Mouse (Mus musculus) erythroblast, embryonic 14.5 days (primary cell): ENCODE measurements around the gene Sipa1l3. TPM values are rescaled to one million over a fixed set of nuclear protein-coding genes. Genes with fewer than 3 reads are reported as not detected.

Experiments
- H3K27me3 ChIP-seq: 2 replicates; pipeline ENCODE4 v1.6.1; 2012; ENCODE audit warnings: inconsistent platforms; ENCODE audit not compliant: control insufficient read depth
- H3K36me3 ChIP-seq: 2 replicates; pipeline ENCODE4 v1.6.1; 2012; ENCODE audit warnings: mild to moderate bottlenecking, inconsistent platforms; ENCODE audit not compliant: control insufficient read depth
- H3K4me1 ChIP-seq: 2 replicates; pipeline ENCODE4 v1.6.1; 2012; ENCODE audit warnings: inconsistent platforms; ENCODE audit not compliant: control insufficient read depth
- H3K4me3 ChIP-seq: replicated peaks from 2 replicates; pipeline ENCODE3; 2012; ENCODE audit warnings: moderate library complexity, mild to moderate bottlenecking, inconsistent platforms
- H3K9me3 ChIP-seq: 2 replicates; pipeline ENCODE4 v1.6.1; 2012; ENCODE audit warnings: low read length, inconsistent platforms, mixed read lengths; ENCODE audit not compliant: control insufficient read depth
- GATA1 ChIP-seq: IDR thresholded peaks from 2 replicates; pipeline ENCODE4 v1.6.1; 2012; ENCODE audit warnings: low read length, inconsistent platforms, mixed read lengths
- TAL1 ChIP-seq: IDR thresholded peaks from 3 replicates; pipeline ENCODE4 v1.6.1; 2012; ENCODE audit warnings: low read length, inconsistent platforms, mixed read lengths
- polyA plus RNA-seq: library from polyadenylated mRNA; stranded (reverse); fragments of >175 nt; gene quantifications from 2 replicates; pipeline ENCODE4 v1.2.3, GENCODE M21; 2012

The Sipa1l3 gene
- polyA plus RNA-seq, 1 experiment: 2.0 TPM

DNA sequence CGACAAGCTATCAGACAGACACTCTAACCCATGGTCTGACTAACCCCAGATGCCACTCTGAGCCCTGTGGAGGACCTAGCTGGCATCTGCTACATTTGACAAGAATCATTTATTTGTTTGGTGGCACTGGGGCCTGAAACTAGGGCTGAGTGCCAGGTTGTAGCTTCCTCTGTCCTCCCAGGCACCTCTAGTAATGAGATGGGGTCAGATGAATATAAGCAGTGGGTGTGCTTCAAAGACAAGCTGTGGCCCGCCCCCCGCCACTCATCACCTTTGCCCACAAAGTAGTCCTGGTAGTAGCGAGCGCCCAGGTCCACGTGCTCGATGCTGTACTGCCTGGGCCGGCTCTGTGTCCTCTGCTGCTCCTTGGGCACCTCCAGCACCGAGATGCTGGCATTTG is 119.4 kb downstream of the Sipa1l3 start:
- H3K9me3 ChIP-seq: no peaks in the 10 kb centered on the region; the same call in 1 of the 2 replicates
- H3K4me1 ChIP-seq: no peaks in the 10 kb centered on the region; the same call in 1 of the 2 replicates
- H3K4me3 ChIP-seq: no peak overlapping the region
- H3K27me3 ChIP-seq: no peaks in the 10 kb centered on the region
- peaks cover 48% of the 10 kb centered on the region for H3K36me3 ChIP-seq
- TF ChIP-seq TAL1: no peak
- no peak for TF ChIP-seq GATA1

GRCm38 (mm10) chr7:29397486-29397885 is 121.0 kb downstream of the Sipa1l3 start:
- H3K4me3 ChIP-seq: no peak overlapping the region
- peaks cover 56% of the 10 kb centered on the region for H3K36me3 ChIP-seq
- H3K27me3 ChIP-seq: no peaks in the 10 kb centered on the region
- TF ChIP-seq GATA1: no peak
- no peak for TF ChIP-seq TAL1
- no peaks in the 10 kb centered on the region for H3K9me3 ChIP-seq
- H3K4me1 ChIP-seq: peaks cover 11% of the 10 kb centered on the region

GRCm38 (mm10) chr7:29396943-29397340 is 121.5 kb downstream of the Sipa1l3 start:
- no peaks in the 10 kb centered on the region for H3K9me3 ChIP-seq
- no peak overlapping the region for H3K4me3 ChIP-seq
- H3K27me3 ChIP-seq: no peaks in the 10 kb centered on the region
- H3K36me3 ChIP-seq: peaks cover 56% of the 10 kb centered on the region
- TF ChIP-seq TAL1 (no peak), GATA1 (no peak)
- H3K4me1 ChIP-seq: peaks cover 16% of the 10 kb centered on the region

- Histone ChIP-seq H3K4me1 (peaks cover 16% of the 10 kb centered on the region), H3K4me3 (no peak overlapping the region), H3K27me3 (no peaks in the 10 kb centered on the region), H3K9me3 (no peaks in the 10 kb centered on the region), H3K36me3 (peaks cover 56% of the 10 kb centered on the region)
- TF ChIP-seq GATA1 (no peak), TAL1 (no peak)
Measured at GRCm38 (mm10) chr7:29396216-29396942, 122.1 kb downstream of the Sipa1l3 start.

DNA sequence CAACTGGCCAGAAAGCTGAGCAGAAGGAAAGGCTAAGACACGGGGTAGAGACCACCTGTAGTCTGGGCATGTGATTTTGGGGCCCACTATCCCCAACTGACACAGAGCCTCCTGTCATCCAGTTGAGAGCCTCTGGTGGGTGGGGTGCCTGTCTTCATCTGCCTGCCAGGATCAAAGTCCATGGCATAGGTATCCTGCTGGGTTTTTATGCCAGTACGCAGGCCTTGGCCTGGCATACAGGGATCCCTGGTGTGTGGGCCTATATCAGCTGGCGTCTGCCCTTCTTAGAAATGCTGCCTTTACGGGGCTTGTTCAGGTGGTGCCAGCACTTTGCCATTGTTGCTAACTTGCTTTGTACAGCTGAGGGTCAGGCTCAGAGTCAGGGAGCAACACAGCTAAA is 123.3 kb downstream of the Sipa1l3 start:
- H3K4me3 ChIP-seq: no peak overlapping the region
- no peaks in the 10 kb centered on the region for H3K27me3 ChIP-seq
- peaks cover 20% of the 10 kb centered on the region for H3K4me1 ChIP-seq
- peaks cover 49% of the 10 kb centered on the region for H3K36me3 ChIP-seq
- TF ChIP-seq TAL1: no peak
- no peak for TF ChIP-seq GATA1
- no peaks in the 10 kb centered on the region for H3K9me3 ChIP-seq

DNA sequence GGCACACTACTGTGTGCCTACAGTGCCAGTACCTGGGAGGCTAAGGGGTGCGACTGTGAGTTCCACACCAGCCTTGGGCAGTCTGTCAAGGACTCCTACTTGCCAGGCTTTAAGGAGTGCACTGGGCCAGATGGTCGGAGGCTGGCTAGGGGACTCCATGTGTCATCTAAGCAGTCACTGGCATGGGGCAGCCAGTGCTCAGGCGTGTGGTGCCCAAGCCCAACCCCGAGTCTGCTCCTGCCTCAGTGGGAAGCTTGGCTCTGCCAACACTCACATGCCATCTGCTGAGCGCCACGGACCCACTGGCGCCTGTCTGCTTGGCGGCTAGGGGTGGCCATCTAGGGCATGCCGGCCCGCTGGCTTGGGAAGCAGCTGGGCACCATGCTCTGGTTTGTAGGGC is 125.1 kb downstream of the Sipa1l3 start:
- H3K4me1 ChIP-seq: peaks cover 21% of the 10 kb centered on the region
- H3K36me3 ChIP-seq: peaks cover 31% of the 10 kb centered on the region
- no peaks in the 10 kb centered on the region for H3K27me3 ChIP-seq
- TF ChIP-seq TAL1: no peak
- TF ChIP-seq GATA1: no peak
- no peaks in the 10 kb centered on the region for H3K9me3 ChIP-seq
- H3K4me3 ChIP-seq: no peak overlapping the region

- TF ChIP-seq TAL1: no peak
- Histone ChIP-seq H3K4me1 (peaks cover 21% of the 10 kb centered on the region), H3K4me3 (no peak overlapping the region), H3K27me3 (no peaks in the 10 kb centered on the region), H3K36me3 (peaks cover 32% of the 10 kb centered on the region), H3K9me3 (no peaks in the 10 kb centered on the region)
Measured at GRCm38 (mm10) chr7:29392805-29393204, 125.6 kb downstream of the Sipa1l3 start.

DNA sequence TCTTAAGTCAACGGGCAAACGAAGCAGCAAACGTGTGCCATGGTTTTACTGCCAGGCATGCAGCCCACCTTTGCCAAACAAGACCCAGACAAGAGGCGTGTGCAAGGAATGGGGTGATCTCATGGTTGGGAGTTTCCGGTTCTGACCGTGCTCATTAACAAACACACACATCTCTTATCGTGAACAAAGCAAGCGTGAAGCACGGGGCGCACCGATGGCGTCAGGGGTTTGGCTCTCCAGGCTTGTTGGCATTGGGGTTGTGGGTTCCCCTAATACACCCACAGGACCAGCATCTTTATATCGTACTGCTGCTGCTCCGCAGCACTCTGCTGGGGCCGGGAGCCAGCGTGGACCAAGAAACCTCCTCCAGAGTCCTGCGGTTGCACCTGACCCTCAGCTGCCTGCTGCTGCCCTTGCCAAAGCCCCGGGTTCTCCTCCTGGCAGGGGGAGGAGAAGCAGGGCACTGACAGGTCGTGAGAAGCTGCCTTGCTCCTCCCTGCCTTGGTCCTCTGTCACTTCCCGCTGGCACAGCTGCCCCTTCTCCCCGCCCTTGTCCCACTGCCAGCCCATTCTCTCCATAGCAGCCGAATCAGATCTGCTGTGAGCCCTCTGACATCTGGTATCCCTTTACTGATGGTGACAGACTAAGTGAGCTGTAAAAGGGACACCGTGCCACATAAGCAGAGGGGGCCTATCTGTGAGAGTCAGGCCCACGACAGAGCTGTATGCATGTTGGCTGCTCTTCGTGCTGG is 126.5 kb downstream of the Sipa1l3 start:
- TF ChIP-seq GATA1: no peak
- no peak for TF ChIP-seq TAL1
- H3K36me3 ChIP-seq: peaks cover 39% of the 10 kb centered on the region

GRCm38 (mm10) chr7:29391112-29391760 is 127.2 kb downstream of the Sipa1l3 start:
- TF ChIP-seq TAL1 (no peak), GATA1 (no peak)
- no peak overlapping the region for H3K4me3 ChIP-seq
- peaks cover 38% of the 10 kb centered on the region for H3K36me3 ChIP-seq
- H3K27me3 ChIP-seq: no peaks in the 10 kb centered on the region
- no peaks in the 10 kb centered on the region for H3K9me3 ChIP-seq
- H3K4me1 ChIP-seq: peaks cover 21% of the 10 kb centered on the region

More for the DNA sequence above, 126.5 kb downstream of the Sipa1l3 start:
- H3K9me3 ChIP-seq: no peaks in the 10 kb centered on the region
- no peaks in the 10 kb centered on the region for H3K27me3 ChIP-seq
- H3K4me1 ChIP-seq: peaks cover 21% of the 10 kb centered on the region
- no peak overlapping the region for H3K4me3 ChIP-seq
